Mouse (Mus musculus) C2C12 (cell line): Measurements from ENCODE around the gene Gsdme. TPM values are rescaled to one million over a fixed set of nuclear protein-coding genes. Genes with fewer than 3 reads are reported as not detected.

ENCODE experiments used
- H3K27me3 ChIP-seq: one replicate; pipeline ENCODE4 v1.6.1; 2011; ENCODE audit not compliant: control insufficient read depth, insufficient read depth, insufficient read length
- H3K36me3 ChIP-seq: one replicate; pipeline ENCODE4 v1.6.1; 2011; ENCODE audit not compliant: control insufficient read depth, insufficient read depth
- H3K4me3 ChIP-seq: one replicate; pipeline ENCODE4 v1.5.1; 2011; ENCODE audit warnings: mild to moderate bottlenecking, control low read depth; ENCODE audit not compliant: poor library complexity, insufficient read depth, severe bottlenecking
- H3K79me2 ChIP-seq: one replicate; pipeline ENCODE4 v1.6.1; 2011; ENCODE audit not compliant: control insufficient read depth, insufficient read depth
- H3K79me3 ChIP-seq: one replicate; pipeline ENCODE4 v1.6.1; 2011; ENCODE audit warnings: low read depth, control low read depth
- H3ac ChIP-seq: one replicate; pipeline ENCODE3; 2011; ENCODE audit warnings: low read depth; ENCODE audit not compliant: control insufficient read depth, insufficient read length
- CEBPB ChIP-seq: IDR thresholded peaks from one replicate; pipeline ENCODE4 v1.6.1; 2011; ENCODE audit warnings: low read depth, mild to moderate bottlenecking, control low read depth, moderate library complexity
- CTCF ChIP-seq: IDR thresholded peaks from one replicate; pipeline ENCODE4 v1.5.1; 2011; ENCODE audit not compliant: control insufficient read depth, insufficient read depth, insufficient read length
- FOSL1 ChIP-seq: IDR thresholded peaks from one replicate; pipeline ENCODE4 v1.8.0; 2011; ENCODE audit warnings: mild to moderate bottlenecking, low read length; ENCODE audit not compliant: poor library complexity, insufficient read depth, severe bottlenecking
- MAX ChIP-seq: IDR thresholded peaks from one replicate; pipeline ENCODE4 v1.6.1; 2011; ENCODE audit warnings: mild to moderate bottlenecking, control low read depth
- MYOD1 ChIP-seq: IDR thresholded peaks from one replicate; pipeline ENCODE4 v1.6.1; 2011; ENCODE audit warnings: low read depth; ENCODE audit not compliant: control insufficient read depth, insufficient read length
- MYOG ChIP-seq: IDR thresholded peaks from one replicate; pipeline ENCODE4 v1.6.1; 2011; ENCODE audit not compliant: control insufficient read depth, insufficient read length; ENCODE audit errors: extremely low read depth
- USF1 ChIP-seq: IDR thresholded peaks from one replicate; pipeline ENCODE4 v1.6.1; 2011; ENCODE audit warnings: low read depth, mild to moderate bottlenecking, control low read depth, moderate library complexity
- polyA plus RNA-seq: library from polyadenylated mRNA; unstranded; fragments of >200 nt; fragmentation: generic; extraction: Trizol; gene quantifications from one replicate; pipeline ENCODE4 v1.2.1, GENCODE M21; 2012; ENCODE audit warnings: missing spikeins

The Gsdme gene
- polyA plus RNA-seq, 1 experiment: 22.3 TPM

- Histone ChIP-seq H3K79me3 (no peaks in the 10 kb centered on the region), H3K27me3 (no peaks in the 10 kb centered on the region), H3K79me2 (no peaks in the 10 kb centered on the region), H3K4me3 (no peak overlapping the region), H3ac (no peak overlapping the region), H3K36me3 (peaks cover 33% of the 10 kb centered on the region)
- TF ChIP-seq MAX (no peak), CEBPB (no peak), USF1 (no peak), CTCF (no peak), MYOD1 (no peak), FOSL1 (no peak)
These were observed 58.6 kb downstream of the Gsdme start for GRCm38 (mm10) chr6:50205093-50205492.

GRCm38 (mm10) chr6:50204356-50204755, 59.3 kb downstream of the Gsdme start:
- H3K4me3 ChIP-seq: no peak overlapping the region
- TF ChIP-seq USF1 (no peak), MYOD1 (no peak), MAX (no peak), CTCF (no peak), CEBPB (no peak), FOSL1 (no peak), MYOG (no peak)
- no peak overlapping the region for H3ac ChIP-seq
- H3K36me3 ChIP-seq: peaks cover 30% of the 10 kb centered on the region
- no peaks in the 10 kb centered on the region for H3K79me2 ChIP-seq
- H3K79me3 ChIP-seq: no peaks in the 10 kb centered on the region
- no peaks in the 10 kb centered on the region for H3K27me3 ChIP-seq

GRCm38 (mm10) chr6:50193851-50194250, 69.8 kb downstream of the Gsdme start:
- H3K27me3 ChIP-seq: no peaks in the 10 kb centered on the region
- H3K79me3 ChIP-seq: no peaks in the 10 kb centered on the region
- H3ac ChIP-seq: no peak overlapping the region
- TF ChIP-seq FOSL1 (no peak), CEBPB (no peak), CTCF (no peak), MAX (no peak), MYOG (no peak), USF1 (no peak), MYOD1 (no peak)
- no peaks in the 10 kb centered on the region for H3K79me2 ChIP-seq
- no peak overlapping the region for H3K4me3 ChIP-seq
- peaks cover 30% of the 10 kb centered on the region for H3K36me3 ChIP-seq

- no peaks in the 10 kb centered on the region for H3K79me2 ChIP-seq
- no peaks in the 10 kb centered on the region for H3K27me3 ChIP-seq
- H3K36me3 ChIP-seq: peaks cover 21% of the 10 kb centered on the region
- no peak overlapping the region for H3ac ChIP-seq
- H3K79me3 ChIP-seq: no peaks in the 10 kb centered on the region
- no peak overlapping the region for H3K4me3 ChIP-seq
- TF ChIP-seq CEBPB (no peak), MAX (no peak), CTCF (no peak), MYOD1 (no peak), USF1 (no peak), FOSL1 (no peak), MYOG (no peak)
These were observed 70.8 kb downstream of the Gsdme start for GRCm38 (mm10) chr6:50192822-50193221.

GRCm38 (mm10) chr6:50192169-50192568, 71.5 kb downstream of the Gsdme start:
- H3ac ChIP-seq: no peak overlapping the region
- peaks cover 21% of the 10 kb centered on the region for H3K36me3 ChIP-seq
- no peaks in the 10 kb centered on the region for H3K27me3 ChIP-seq
- no peak overlapping the region for H3K4me3 ChIP-seq
- H3K79me2 ChIP-seq: no peaks in the 10 kb centered on the region
- H3K79me3 ChIP-seq: no peaks in the 10 kb centered on the region
- no peak for TF ChIP-seq MAX
- no peak for TF ChIP-seq FOSL1

GRCm38 (mm10) chr6:50191605-50192004, 72.1 kb downstream of the Gsdme start:
- TF ChIP-seq USF1: no peak
- TF ChIP-seq CEBPB: no peak
- TF ChIP-seq MYOD1: no peak
- TF ChIP-seq MAX: no peak
- TF ChIP-seq FOSL1: no peak
- TF ChIP-seq CTCF: no peak
- TF ChIP-seq MYOG: no peak
- Histone ChIP-seq H3K4me3 (no peak overlapping the region), H3ac (no peak overlapping the region), H3K79me2 (no peaks in the 10 kb centered on the region), H3K27me3 (no peaks in the 10 kb centered on the region), H3K79me3 (no peaks in the 10 kb centered on the region), H3K36me3 (peaks cover 21% of the 10 kb centered on the region)
